Mouse (Mus musculus) kidney, embryonic 16.5 days (tissue): ENCODE results near the gene Serinc4. TPM values are rescaled to one million over a fixed set of nuclear protein-coding genes. Genes with fewer than 3 reads are reported as not detected.
"Not testable (repeated sequence)": the region's sequence is repeated elsewhere in the genome, so short reads cannot be mapped to it uniquely, and the experiment has no call there.

Experiments
- ATAC-seq: fragments of 200-750 bp; cut with Nextera tagmentation; 2 replicates; pipeline ENCODE4 v1.8.0; 2017; ENCODE audit warnings: moderate TSS enrichment; ENCODE audit not compliant: low FRiP score, low TSS enrichment
- H3K27ac ChIP-seq: fragments of 300-500 bp; sonication (generic); 2 replicates; pipeline ENCODE4 v1.5.1; 2014; ENCODE audit warnings: low read length
- H3K27me3 ChIP-seq: fragments of 300-500 bp; sonication (generic); 2 replicates; pipeline ENCODE4 v1.6.1; 2014; ENCODE audit warnings: low read length, control low read depth, mixed read lengths; ENCODE audit not compliant: insufficient read depth
- H3K36me3 ChIP-seq: fragments of 300-500 bp; sonication (generic); 2 replicates; pipeline ENCODE4 v1.6.1; 2014; ENCODE audit warnings: low read length, control low read depth, mixed read lengths; ENCODE audit not compliant: insufficient read depth
- H3K4me1 ChIP-seq: fragments of 300-500 bp; sonication (generic); 2 replicates; pipeline ENCODE4 v1.6.1; 2014; ENCODE audit warnings: low read length, control low read depth, mixed read lengths; ENCODE audit not compliant: insufficient read depth
- H3K4me2 ChIP-seq: fragments of 300-500 bp; sonication (generic); replicated peaks from 2 replicates; pipeline ENCODE4 v1.6.1; 2014; ENCODE audit warnings: low read depth, low read length
- H3K4me3 ChIP-seq: fragments of 300-500 bp; sonication (generic); 2 replicates; pipeline ENCODE4 v1.5.1; 2014; ENCODE audit warnings: mild to moderate bottlenecking, low read length
- H3K9ac ChIP-seq: fragments of 300-500 bp; sonication (generic); replicated peaks from 2 replicates; pipeline ENCODE4 v1.6.1; 2014; ENCODE audit warnings: low read length
- H3K9me3 ChIP-seq: fragments of 300-500 bp; sonication (generic); 2 replicates; pipeline ENCODE4 v1.6.1; 2016; ENCODE audit warnings: low read length, control low read depth
- WGBS: fragments of 180-500 bp; shearing (Covaris S2); extraction: QIAGEN DNeasy Blood & Tissue Kit; methylation state at CpG from one replicate; pipeline ENCODE4 v1.1.7; 2014; 5-methylcytosine and 5-hydroxymethylcytosine counted together
- polyA plus RNA-seq: library from polyadenylated mRNA; unstranded; fragments of >200 nt; fragmentation: Nextera tagmentation; extraction: Ambion mirVana; gene quantifications from 2 replicates; pipeline ENCODE4 v1.2.1, GENCODE M21; 2015

Serinc4 gene
- polyA plus RNA-seq, 1 experiment from 2014 or later: 0.09 TPM

DNA sequence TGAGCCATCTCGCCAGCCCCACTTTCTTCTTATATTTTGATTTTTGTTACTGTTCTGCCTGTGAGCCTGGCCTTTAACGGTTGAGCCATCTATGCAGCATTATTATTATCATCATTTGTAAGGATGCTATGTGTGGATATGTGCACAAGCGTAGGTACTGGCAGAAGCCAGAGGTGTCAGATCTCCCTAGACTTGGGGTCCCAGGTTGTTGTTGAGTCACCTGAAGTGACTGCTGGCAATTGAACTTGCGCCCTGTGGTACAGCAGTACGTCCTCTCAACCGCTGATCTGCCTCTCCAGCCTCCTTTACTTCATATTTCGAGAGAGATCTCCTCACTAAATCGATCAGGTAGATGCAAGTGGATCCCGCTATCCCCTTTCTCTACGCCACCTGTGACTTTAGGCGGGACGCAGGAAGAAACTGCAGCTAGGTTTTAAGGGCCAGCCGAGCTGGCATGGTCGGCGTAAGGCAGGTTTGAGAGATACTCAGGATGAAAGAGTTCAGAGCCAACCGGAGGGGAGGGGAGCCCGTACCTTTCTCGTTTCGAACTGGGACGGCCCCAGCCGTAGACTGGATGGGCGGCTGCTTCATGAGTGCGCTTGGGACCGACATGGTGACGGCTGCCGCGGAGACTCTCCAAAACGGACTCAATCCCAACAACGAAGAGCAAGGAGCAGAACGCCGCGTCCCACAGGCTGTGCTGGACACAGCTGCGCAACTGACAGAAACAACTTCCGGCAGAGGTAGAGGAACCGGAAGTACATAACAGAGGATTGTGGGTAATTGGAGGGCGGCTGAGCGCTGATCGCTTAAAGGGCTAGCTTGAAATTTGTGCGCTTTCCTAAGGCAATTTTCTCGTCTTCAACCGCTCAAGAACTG lies 17.0 kb upstream of the Serinc4 start, which contains the start of gene Mfap1b:
Mfap1b (minus strand) TSS at position 767 of the 879 bp plus-strand sequence.
- H3K4me3 ChIP-seq: peak within 1 kb of the TSS; percentile 71
- H3K27ac ChIP-seq: peak within 1 kb of the TSS; percentile 67; the same call in 1 of the 2 replicates
- H3K36me3 ChIP-seq, H3K9me3 ChIP-seq, H3K27me3 ChIP-seq, H3K4me1 ChIP-seq: not testable (repeated sequence)
- H3K9ac ChIP-seq: peak within 1 kb of the TSS; percentile 73
- H3K4me2 ChIP-seq: peak within 1 kb of the TSS; percentile 68
- peak; percentile 94 for ATAC-seq
- WGBS: 5% methylated on average over 39 of the region's 41 CpGs

- not testable (repeated sequence) for H3K9ac ChIP-seq, H3K27ac ChIP-seq, H3K4me1 ChIP-seq, H3K4me3 ChIP-seq, H3K36me3 ChIP-seq, H3K4me2 ChIP-seq, ATAC-seq, H3K27me3 ChIP-seq, H3K9me3 ChIP-seq
- 91% methylated on average over 3 of the region's 3 CpGs for WGBS
Measured at GRCm38 (mm10) chr2:121472783-121473182, 16.2 kb upstream of the Serinc4 start.

DNA sequence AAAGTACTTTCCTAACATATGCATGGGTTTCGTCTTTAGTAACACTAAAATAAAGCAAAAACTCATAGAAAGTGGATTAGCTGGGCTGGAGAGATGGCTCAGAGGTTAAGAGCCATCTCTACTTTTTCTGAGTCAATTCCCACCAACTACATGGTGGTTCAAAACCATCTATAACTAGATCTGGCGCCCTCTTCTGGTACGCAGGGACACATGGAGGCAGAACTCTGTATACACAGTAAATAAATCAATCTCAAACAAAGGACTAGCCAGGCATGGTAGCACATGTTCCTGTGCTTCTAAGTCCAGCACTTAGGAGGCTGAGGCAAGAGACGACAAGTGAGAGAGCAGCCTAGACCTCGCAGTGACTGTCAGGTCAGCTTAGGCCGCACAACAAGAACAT lies 12.4 kb upstream of the Serinc4 start:
- ATAC-seq, H3K4me1 ChIP-seq, H3K36me3 ChIP-seq, H3K27ac ChIP-seq, H3K27me3 ChIP-seq, H3K9ac ChIP-seq, H3K4me3 ChIP-seq, H3K4me2 ChIP-seq, H3K9me3 ChIP-seq: not testable (repeated sequence)
- WGBS: 78% methylated on average over 1 of the region's 6 CpGs

DNA sequence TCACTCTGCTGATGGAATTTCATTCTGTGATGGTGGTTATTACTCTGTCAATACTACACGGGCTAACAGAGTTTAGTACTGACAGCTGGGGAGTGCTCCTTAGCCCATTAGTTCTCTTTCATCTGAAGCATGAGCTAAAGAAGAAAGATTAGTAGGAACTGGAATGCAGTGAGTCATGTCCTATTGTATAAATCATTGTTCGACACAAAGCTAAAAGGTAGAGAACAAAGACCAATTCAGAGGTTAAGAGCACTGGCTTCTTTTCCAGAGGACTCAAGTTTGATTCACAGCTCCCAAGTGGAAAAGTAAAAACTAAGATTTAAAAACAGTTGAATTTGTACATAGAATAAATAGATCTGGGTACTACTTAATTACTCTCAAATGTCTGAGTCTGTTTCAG lies 3.5 kb upstream of the Serinc4 start:
- WGBS: 36% methylated on average over 2 of the region's 2 CpGs
- H3K4me1 ChIP-seq: peaks cover 12% of the 10 kb centered on the region
- no peak for ATAC-seq

DNA sequence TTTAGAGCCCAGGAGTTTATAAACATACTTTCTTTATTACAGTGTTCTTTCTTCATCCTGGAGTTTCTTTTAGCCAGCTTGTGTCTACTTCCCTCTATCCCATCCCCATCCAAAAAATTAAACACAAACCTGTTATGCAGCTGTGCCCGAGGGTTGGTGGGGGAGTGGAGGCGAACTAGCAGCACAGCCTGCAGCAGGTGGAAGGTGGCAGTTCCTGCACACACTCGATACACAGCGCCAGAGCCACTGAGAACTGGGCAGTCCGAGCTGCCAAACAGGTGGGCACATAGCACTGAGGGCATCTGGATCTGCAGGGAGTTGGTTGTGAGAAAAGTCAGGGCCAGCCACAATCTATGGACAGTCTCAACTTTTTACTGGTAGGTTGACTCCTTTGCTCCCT lies 1.0 kb downstream of the Serinc4 start:
- H3K4me1 ChIP-seq: peaks cover 25% of the 10 kb centered on the region
- no peak overlapping the region for H3K9ac ChIP-seq
- H3K27ac ChIP-seq: no peak overlapping the region
- 73% methylated on average over 5 of the region's 5 CpGs for WGBS
- H3K27me3 ChIP-seq: no peaks in the 10 kb centered on the region
- peaks cover 34% of the 10 kb centered on the region for H3K36me3 ChIP-seq
- H3K9me3 ChIP-seq: no peaks in the 10 kb centered on the region
- no peak for ATAC-seq
- H3K4me3 ChIP-seq: no peak overlapping the region
- no peak overlapping the region for H3K4me2 ChIP-seq

More for the DNA sequence above, 3.5 kb upstream of the Serinc4 start:
- Histone ChIP-seq H3K9me3 (no peaks in the 10 kb centered on the region), H3K4me2 (no peak overlapping the region), H3K9ac (no peak overlapping the region), H3K36me3 (peaks cover 7% of the 10 kb centered on the region; the same call in 1 of the 2 replicates), H3K27ac (no peak overlapping the region), H3K4me3 (no peak overlapping the region), H3K27me3 (no peaks in the 10 kb centered on the region)

- 86% methylated on average over 6 of the region's 6 CpGs for WGBS
- no peak overlapping the region for H3K9ac ChIP-seq
- H3K4me2 ChIP-seq: no peak overlapping the region
- no peaks in the 10 kb centered on the region for H3K27me3 ChIP-seq
- no peak for ATAC-seq
- no peak overlapping the region for H3K27ac ChIP-seq
- H3K4me3 ChIP-seq: no peak overlapping the region
- H3K9me3 ChIP-seq: no peaks in the 10 kb centered on the region
- peaks cover 29% of the 10 kb centered on the region for H3K4me1 ChIP-seq
- peaks cover 34% of the 10 kb centered on the region for H3K36me3 ChIP-seq
Measured at GRCm38 (mm10) chr2:121453917-121454316, 2.7 kb downstream of the Serinc4 start.

GRCm38 (mm10) chr2:121452990-121453389 lies 3.6 kb downstream of the Serinc4 start, which contains the start of gene Hypk:
Gene Hypk (plus strand): TSS chr2:121453290.
- ATAC-seq: no peak
- no peaks in the 10 kb centered on the region for H3K27me3 ChIP-seq
- no peak within 1 kb of the TSS for H3K27ac ChIP-seq
- H3K36me3 ChIP-seq: peaks cover 27% of the 10 kb centered on the region
- no peak within 1 kb of the TSS for H3K4me2 ChIP-seq
- no peak within 1 kb of the TSS for H3K9ac ChIP-seq
- no peak within 1 kb of the TSS for H3K4me3 ChIP-seq
- no peaks in the 10 kb centered on the region for H3K9me3 ChIP-seq
- 75% methylated on average over 4 of the region's 4 CpGs for WGBS
- peaks cover 29% of the 10 kb centered on the region for H3K4me1 ChIP-seq

DNA sequence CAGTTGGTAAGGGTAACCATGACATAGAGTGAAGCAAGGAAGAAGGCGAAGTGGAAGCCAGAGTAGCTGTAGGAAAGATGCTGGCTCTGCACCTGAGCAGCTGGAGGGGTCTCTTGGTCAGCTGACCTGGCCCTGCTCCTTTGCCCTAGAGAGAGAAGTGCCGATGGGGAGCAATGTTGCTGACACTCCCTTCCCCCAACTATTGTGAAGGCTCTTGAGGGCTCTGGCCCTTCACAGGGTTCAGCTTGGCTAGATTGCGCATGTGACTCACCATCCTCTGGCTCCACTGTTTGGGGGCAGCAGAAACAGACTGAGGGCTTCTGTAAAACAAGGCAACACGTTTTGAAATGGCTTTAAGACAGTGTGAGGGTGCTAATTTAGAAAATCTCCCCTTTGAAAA lies 4.2 kb downstream of the Serinc4 start:
- H3K27ac ChIP-seq: no peak overlapping the region
- no peak overlapping the region for H3K9ac ChIP-seq
- 86% methylated on average over 4 of the region's 4 CpGs for WGBS
- no peak overlapping the region for H3K4me2 ChIP-seq
- H3K27me3 ChIP-seq: no peaks in the 10 kb centered on the region
- peaks cover 27% of the 10 kb centered on the region for H3K4me1 ChIP-seq
- peaks cover 27% of the 10 kb centered on the region for H3K36me3 ChIP-seq
- H3K9me3 ChIP-seq: no peaks in the 10 kb centered on the region
- no peak for ATAC-seq
- no peak overlapping the region for H3K4me3 ChIP-seq

- Histone ChIP-seq H3K4me1 (peaks cover 21% of the 10 kb centered on the region), H3K36me3 (peaks cover 27% of the 10 kb centered on the region), H3K4me2 (peak overlapping the region; percentile 77), H3K9ac (peak overlapping the region; percentile 97), H3K27me3 (no peaks in the 10 kb centered on the region), H3K27ac (peak overlapping the region; percentile 91), H3K4me3 (peak overlapping the region; percentile 97), H3K9me3 (no peaks in the 10 kb centered on the region)
- ATAC-seq: no peak
- WGBS: 2% methylated on average over 7 of the region's 7 CpGs
Measured at GRCm38 (mm10) chr2:121450093-121450492, 6.5 kb downstream of the Serinc4 start.

DNA sequence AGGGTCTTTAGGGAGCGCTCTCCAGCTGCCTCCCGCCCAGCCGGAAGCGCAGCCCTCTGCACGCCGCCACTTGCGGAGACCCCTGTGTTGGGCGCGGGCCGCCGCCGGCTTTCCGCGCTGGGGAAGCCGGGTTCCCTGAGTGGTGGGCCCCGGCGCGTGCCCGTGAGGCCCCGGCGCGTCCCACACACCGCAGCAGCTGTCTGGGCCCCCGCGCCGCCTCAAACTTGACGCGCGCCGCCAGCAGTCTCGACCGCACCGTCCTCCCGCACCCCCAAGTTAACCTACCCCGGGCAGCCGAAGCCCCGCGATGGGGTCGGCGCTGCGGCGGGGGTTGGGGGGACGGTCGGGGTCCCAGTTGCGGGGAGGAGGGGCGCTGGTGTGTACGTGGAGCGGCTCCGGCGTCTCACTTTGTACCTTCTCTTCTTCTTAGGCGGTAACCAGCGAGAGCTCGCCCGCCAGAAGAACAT lies 7.0 kb downstream of the Serinc4 start:
- H3K4me1 ChIP-seq: peaks cover 21% of the 10 kb centered on the region
- ATAC-seq: peak; percentile 64
- WGBS: under 1% methylated on average over 53 of the region's 54 CpGs
- peak overlapping the region; percentile 77 for H3K4me2 ChIP-seq
- peaks cover 27% of the 10 kb centered on the region for H3K36me3 ChIP-seq
- H3K4me3 ChIP-seq: peak overlapping the region; percentile 97
- peak overlapping the region; percentile 97 for H3K9ac ChIP-seq
- H3K27me3 ChIP-seq: no peaks in the 10 kb centered on the region
- no peaks in the 10 kb centered on the region for H3K9me3 ChIP-seq
- H3K27ac ChIP-seq: peak overlapping the region; percentile 91
